Mouse (Mus musculus): Measurements from ENCODE around the gene Fgf22. TPM values are rescaled to one million over a fixed set of nuclear protein-coding genes. Genes with fewer than 3 reads are reported as not detected.

Fgf22 gene
- polyA plus RNA-seq, 1 experiment from 2014 or later = 1.6 TPM

DNA sequence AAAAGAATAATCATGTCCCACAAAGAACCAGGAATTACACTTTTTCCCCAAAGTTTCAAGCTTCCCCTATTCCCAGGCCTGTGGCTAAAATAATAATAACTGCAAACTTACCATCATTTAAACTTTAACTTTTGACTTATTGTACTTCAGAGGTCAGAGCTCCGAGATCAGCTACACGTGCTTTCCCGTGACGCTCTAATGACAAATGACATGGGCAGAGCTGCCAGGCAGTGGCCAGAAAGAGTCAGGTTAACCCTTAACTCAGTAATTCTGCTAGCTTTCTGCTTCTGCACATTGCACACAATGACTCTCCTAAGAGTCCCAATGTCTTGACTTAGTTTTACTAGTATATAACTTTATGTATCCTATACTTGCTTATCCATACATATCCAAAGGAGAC, 14.5 kb downstream of the Fgf22 start:
- H3K9ac ChIP-seq = no peak overlapping the region
- ATAC-seq (ENCODE audit: low FRiP score) (no peak), DNase-seq (ENCODE audit: low spot score) (no peak)
- WGBS = 37% methylated on average over 4 of the region's 4 CpGs
- no peak overlapping the region for H3K4me2 ChIP-seq (replicated peaks)
- H3K27ac ChIP-seq = no peak overlapping the region
- H3K9me3 ChIP-seq (ENCODE audit: control insufficient read depth, low read length) = no peaks in the 10 kb centered on the region
- no peaks in the 10 kb centered on the region for H3K36me3 ChIP-seq (replicated peaks; ENCODE audit: control insufficient read depth, insufficient read depth)
- H3K4me3 ChIP-seq (replicated peaks; ENCODE audit: low read length) = no peak overlapping the region
- peaks cover 20% of the 10 kb centered on the region for H3K4me1 ChIP-seq (replicated peaks; ENCODE audit: control insufficient read depth, insufficient read depth, low read length)
- no peaks in the 10 kb centered on the region for H3K27me3 ChIP-seq (ENCODE audit: control insufficient read depth, insufficient read depth, low read length)

DNA sequence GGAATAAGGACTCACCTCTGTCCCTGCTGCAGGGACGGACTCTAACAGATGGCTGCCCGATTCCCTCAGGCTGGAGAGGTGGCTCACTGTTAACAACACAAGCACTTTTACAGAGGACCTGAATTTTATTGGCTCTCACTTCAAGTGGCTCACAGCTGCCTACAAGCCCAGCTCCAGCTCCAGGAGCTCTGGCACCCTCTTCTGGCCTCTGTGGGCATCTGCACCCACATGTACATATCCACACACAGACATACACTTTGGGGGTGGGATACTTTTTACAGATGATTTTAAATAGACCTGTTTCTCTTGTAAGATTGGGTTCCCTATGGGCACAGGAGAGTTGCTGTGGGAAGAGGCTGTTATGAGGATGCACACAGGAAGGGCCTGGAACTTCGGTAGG, 17.4 kb downstream of the Fgf22 start:
- Histone ChIP-seq H3K4me1 (replicated peaks; ENCODE audit: control insufficient read depth, insufficient read depth, low read length) (peaks cover 4% of the 10 kb centered on the region), H3K9ac (no peak overlapping the region), H3K27ac (no peak overlapping the region), H3K36me3 (replicated peaks; ENCODE audit: control insufficient read depth, insufficient read depth) (no peaks in the 10 kb centered on the region), H3K27me3 (ENCODE audit: control insufficient read depth, insufficient read depth, low read length) (peaks cover 11% of the 10 kb centered on the region; the same call in 1 of the 2 replicates), H3K9me3 (ENCODE audit: control insufficient read depth, low read length) (0 out of 2 replicates have a peak, but pooled peaks cover 4% of the 10 kb centered on the region), H3K4me2 (replicated peaks) (no peak overlapping the region), H3K4me3 (replicated peaks; ENCODE audit: low read length) (no peak overlapping the region)
- WGBS = 97% methylated on average over 3 of the region's 3 CpGs
- no peak for ATAC-seq (ENCODE audit: low FRiP score)
- DNase-seq (ENCODE audit: low spot score) = no peak

DNA sequence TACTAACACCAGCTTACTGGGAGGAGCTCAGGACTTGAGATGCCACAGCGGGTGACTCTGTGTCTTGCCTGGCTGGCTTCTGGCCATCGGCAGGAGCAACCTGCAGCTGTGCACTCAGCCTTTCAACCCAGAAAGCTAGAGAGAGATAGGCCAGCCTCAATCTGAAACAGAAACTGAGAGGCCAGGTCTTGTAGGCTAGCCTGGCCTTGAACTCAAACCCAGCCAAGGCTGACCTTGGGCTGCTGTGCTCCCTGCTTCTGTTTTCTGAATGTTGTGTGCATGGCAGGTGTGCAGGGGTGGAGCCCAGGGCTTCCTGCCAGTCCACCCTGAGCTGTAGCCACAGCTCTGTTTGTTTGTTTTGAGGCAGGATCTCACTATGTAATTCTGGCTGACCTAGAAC, 18.3 kb downstream of the Fgf22 start:
- Histone ChIP-seq H3K4me1 (replicated peaks; ENCODE audit: control insufficient read depth, insufficient read depth, low read length) (no peaks in the 10 kb centered on the region; the same call in 1 of the 2 replicates), H3K9ac (no peak overlapping the region), H3K4me2 (replicated peaks) (no peak overlapping the region), H3K27ac (no peak overlapping the region), H3K36me3 (replicated peaks; ENCODE audit: control insufficient read depth, insufficient read depth) (no peaks in the 10 kb centered on the region), H3K9me3 (ENCODE audit: control insufficient read depth, low read length) (0 out of 2 replicates have a peak, but pooled peaks cover 4% of the 10 kb centered on the region), H3K4me3 (replicated peaks; ENCODE audit: low read length) (no peak overlapping the region), H3K27me3 (ENCODE audit: control insufficient read depth, insufficient read depth, low read length) (peaks cover 19% of the 10 kb centered on the region)
- 90% methylated on average over 2 of the region's 2 CpGs for WGBS
- no peak for DNase-seq (ENCODE audit: low spot score)
- no peak for ATAC-seq (ENCODE audit: low FRiP score)

- Histone ChIP-seq H3K4me2 (replicated peaks) (no peak overlapping the region), H3K36me3 (replicated peaks; ENCODE audit: control insufficient read depth, insufficient read depth) (no peaks in the 10 kb centered on the region), H3K4me1 (replicated peaks; ENCODE audit: control insufficient read depth, insufficient read depth, low read length) (no peaks in the 10 kb centered on the region), H3K4me3 (replicated peaks; ENCODE audit: low read length) (no peak overlapping the region), H3K27ac (no peak overlapping the region), H3K27me3 (ENCODE audit: control insufficient read depth, insufficient read depth, low read length) (peaks cover 34% of the 10 kb centered on the region), H3K9me3 (ENCODE audit: control insufficient read depth, low read length) (0 out of 2 replicates have a peak, but pooled peaks cover 4% of the 10 kb centered on the region), H3K9ac (no peak overlapping the region)
- ATAC-seq (ENCODE audit: low FRiP score) (no peak), DNase-seq (ENCODE audit: low spot score) (no peak)
- 61% methylated on average over 5 of the region's 5 CpGs for WGBS
Observed at GRCm38 (mm10) chr10:79774486-79775279, 19.8 kb downstream of the Fgf22 start.

GRCm38 (mm10) chr10:79777103-79777531, 22.2 kb downstream of the Fgf22 start, which contains the start of gene Fstl3:
Gene Fstl3, plus strand, starts transcription at chr10:79777272.
- H3K9ac ChIP-seq = no peak within 1 kb of the TSS

GRCm38 (mm10) chr10:79778006-79778405, 23.1 kb downstream of the Fgf22 start:
- H3K27me3 ChIP-seq (ENCODE audit: control insufficient read depth, insufficient read depth, low read length) = peaks cover 48% of the 10 kb centered on the region
- H3K9ac ChIP-seq = no peak overlapping the region
- 9% methylated on average over 15 of the region's 15 CpGs for WGBS
- peak; percentile 12; the same call in 1 of the 2 replicates for ATAC-seq (ENCODE audit: low FRiP score)
- no peak overlapping the region for H3K4me2 ChIP-seq (replicated peaks)
- DNase-seq (ENCODE audit: low spot score) = no peak
- no peaks in the 10 kb centered on the region for H3K36me3 ChIP-seq (replicated peaks; ENCODE audit: control insufficient read depth, insufficient read depth)
- 0 out of 2 replicates have a peak overlapping the region, but pooled peaks have one; percentile 9 for H3K27ac ChIP-seq
- H3K4me1 ChIP-seq (replicated peaks; ENCODE audit: control insufficient read depth, insufficient read depth, low read length) = peaks cover 13% of the 10 kb centered on the region
- 0 out of 2 replicates have a peak, but pooled peaks cover 4% of the 10 kb centered on the region for H3K9me3 ChIP-seq (ENCODE audit: control insufficient read depth, low read length)
- H3K4me3 ChIP-seq (replicated peaks; ENCODE audit: low read length) = no peak overlapping the region

More at GRCm38 (mm10) chr10:79777103-79777531, 22.2 kb downstream of the Fgf22 start, which contains the start of gene Fstl3:
- Histone ChIP-seq H3K27ac (no peak within 1 kb of the TSS), H3K27me3 (ENCODE audit: control insufficient read depth, insufficient read depth, low read length) (peaks cover 45% of the 10 kb centered on the region), H3K4me1 (replicated peaks; ENCODE audit: control insufficient read depth, insufficient read depth, low read length) (peaks cover 13% of the 10 kb centered on the region), H3K36me3 (replicated peaks; ENCODE audit: control insufficient read depth, insufficient read depth) (no peaks in the 10 kb centered on the region), H3K9me3 (ENCODE audit: control insufficient read depth, low read length) (0 out of 2 replicates have a peak, but pooled peaks cover 4% of the 10 kb centered on the region), H3K4me2 (replicated peaks) (peak within 1 kb of the TSS; percentile 48), H3K4me3 (replicated peaks; ENCODE audit: low read length) (peak within 1 kb of the TSS; percentile 20)
- DNase-seq (ENCODE audit: low spot score) = no peak
- 1% methylated on average over 36 of the region's 39 CpGs for WGBS
- no peak for ATAC-seq (ENCODE audit: low FRiP score)

- no peaks in the 10 kb centered on the region for H3K36me3 ChIP-seq (replicated peaks; ENCODE audit: control insufficient read depth, insufficient read depth)
- no peak overlapping the region for H3K4me2 ChIP-seq (replicated peaks)
- DNase-seq (ENCODE audit: low spot score) (no peak), ATAC-seq (ENCODE audit: low FRiP score) (no peak)
- H3K27ac ChIP-seq = no peak overlapping the region
- H3K4me3 ChIP-seq (replicated peaks; ENCODE audit: low read length) = no peak overlapping the region
- H3K9me3 ChIP-seq (ENCODE audit: control insufficient read depth, low read length) = 0 out of 2 replicates have a peak, but pooled peaks cover 4% of the 10 kb centered on the region
- H3K27me3 ChIP-seq (ENCODE audit: control insufficient read depth, insufficient read depth, low read length) = peaks cover 48% of the 10 kb centered on the region
- H3K4me1 ChIP-seq (replicated peaks; ENCODE audit: control insufficient read depth, insufficient read depth, low read length) = peaks cover 13% of the 10 kb centered on the region
- 21% methylated on average over 2 of the region's 2 CpGs for WGBS
- H3K9ac ChIP-seq = no peak overlapping the region
Observed at GRCm38 (mm10) chr10:79779193-79779592, 24.3 kb downstream of the Fgf22 start.

DNA sequence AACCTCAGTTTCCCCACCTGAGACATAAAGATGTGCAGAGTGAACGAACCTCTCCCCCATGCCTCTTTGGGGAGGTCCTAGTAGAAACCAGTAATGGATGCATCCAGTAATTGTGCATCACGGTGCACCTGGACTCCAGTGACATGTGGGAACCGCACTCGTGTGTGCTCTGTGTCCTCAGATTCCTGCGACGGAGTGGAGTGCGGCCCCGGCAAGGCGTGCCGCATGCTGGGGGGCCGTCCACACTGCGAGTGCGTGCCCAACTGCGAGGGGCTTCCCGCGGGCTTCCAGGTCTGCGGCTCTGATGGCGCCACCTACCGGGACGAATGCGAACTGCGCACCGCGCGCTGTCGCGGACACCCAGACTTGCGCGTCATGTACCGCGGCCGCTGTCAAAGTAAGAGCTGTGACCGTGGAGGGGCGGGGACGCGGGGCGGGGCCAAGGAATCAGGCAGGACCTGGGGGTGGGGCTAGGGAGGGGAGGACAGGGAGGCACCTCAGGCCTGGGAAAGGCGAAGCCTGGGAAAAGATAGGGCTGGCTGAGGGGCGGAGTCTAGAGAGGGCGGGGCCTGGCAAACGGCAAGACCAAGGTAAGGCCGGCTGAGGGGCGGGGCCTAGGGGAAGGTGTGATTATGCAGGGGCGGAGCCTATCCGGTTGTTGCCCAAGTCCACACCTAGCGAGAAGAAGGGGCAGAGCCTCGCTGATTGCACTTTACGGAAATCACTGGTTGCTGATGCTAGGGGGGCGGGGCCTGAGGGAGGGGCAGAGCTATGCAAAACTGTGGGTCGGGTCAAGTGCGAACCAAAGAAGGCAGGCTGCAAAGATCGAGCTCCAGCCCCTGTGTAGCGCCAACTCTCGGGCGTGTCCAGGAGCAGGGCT, 25.1 kb downstream of the Fgf22 start:
- H3K27ac ChIP-seq = no peak overlapping the region
- peaks cover 48% of the 10 kb centered on the region for H3K27me3 ChIP-seq (ENCODE audit: control insufficient read depth, insufficient read depth, low read length)
- H3K9ac ChIP-seq = peak overlapping the region; percentile 51

DNA sequence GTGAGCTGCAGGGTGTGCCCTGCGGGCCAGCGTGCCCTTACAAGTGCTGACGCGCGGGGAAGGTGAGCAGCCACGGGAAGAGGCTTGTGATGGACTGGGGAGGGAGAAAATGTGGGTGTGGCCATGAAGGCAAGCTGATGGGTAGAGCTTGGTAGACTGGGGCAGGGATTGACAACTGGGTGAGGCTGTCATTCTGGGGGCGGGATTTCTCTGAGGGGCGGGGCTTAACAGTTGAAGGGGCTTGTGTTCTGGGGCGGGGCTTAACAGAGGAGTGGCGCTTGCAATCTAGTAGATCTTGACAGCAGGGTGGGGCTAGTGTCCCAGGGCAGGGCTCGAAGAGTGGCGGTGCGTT, 25.8 kb downstream of the Fgf22 start:
- ATAC-seq (ENCODE audit: low FRiP score) (no peak), DNase-seq (ENCODE audit: low spot score) (no peak)
- H3K36me3 ChIP-seq (replicated peaks; ENCODE audit: control insufficient read depth, insufficient read depth) = no peaks in the 10 kb centered on the region
- H3K4me3 ChIP-seq (replicated peaks; ENCODE audit: low read length) = peak overlapping the region; percentile 41
- WGBS = 2% methylated on average over 13 of the region's 13 CpGs
- peaks cover 13% of the 10 kb centered on the region for H3K4me1 ChIP-seq (replicated peaks; ENCODE audit: control insufficient read depth, insufficient read depth, low read length)
- peak overlapping the region; percentile 51 for H3K9ac ChIP-seq
- H3K27ac ChIP-seq = no peak overlapping the region
- peaks cover 48% of the 10 kb centered on the region for H3K27me3 ChIP-seq (ENCODE audit: control insufficient read depth, insufficient read depth, low read length)
- H3K9me3 ChIP-seq (ENCODE audit: control insufficient read depth, low read length) = no peaks in the 10 kb centered on the region
- peak overlapping the region; percentile 79 for H3K4me2 ChIP-seq (replicated peaks)

More for the DNA sequence above, 25.1 kb downstream of the Fgf22 start:
- Histone ChIP-seq H3K4me2 (replicated peaks) (peak overlapping the region; percentile 79), H3K4me3 (replicated peaks; ENCODE audit: low read length) (peak overlapping the region; percentile 41), H3K9me3 (ENCODE audit: control insufficient read depth, low read length) (0 out of 2 replicates have a peak, but pooled peaks cover 1% of the 10 kb centered on the region), H3K4me1 (replicated peaks; ENCODE audit: control insufficient read depth, insufficient read depth, low read length) (peaks cover 13% of the 10 kb centered on the region), H3K36me3 (replicated peaks; ENCODE audit: control insufficient read depth, insufficient read depth) (no peaks in the 10 kb centered on the region)
- peak; percentile 93 for ATAC-seq (ENCODE audit: low FRiP score)
- 1% methylated on average over 53 of the region's 55 CpGs for WGBS
- DNase-seq (ENCODE audit: low spot score) = peak; percentile 95
